Mouse (Mus musculus) spleen, adult 18-20 months (tissue): ENCODE measurements around the gene Bhlha9.

Experiments
- DNase-seq, 2 experiments: peaks; one replicate each; pipeline ENCODE4 v3.0.0; 2022; ENCODE audit warnings: mixed read lengths in 2 of 2

The Bhlha9 gene

GRCm38 (mm10) chr11:76671871-76672475, at the start of gene Bhlha9:
Gene Bhlha9, plus strand, starts transcription at chr11:76672470.
- no peak for DNase-seq

- DNase-seq, result peak in 1 of 2 experiments; percentile 13
Measured at GRCm38 (mm10) chr11:76622566-76623205, 49.6 kb upstream of the Bhlha9 start.

- peak; percentile 17 to 19 for DNase-seq
Measured at GRCm38 (mm10) chr11:76623206-76623961, 48.9 kb upstream of the Bhlha9 start.

- no peak for DNase-seq
Measured at GRCm38 (mm10) chr11:76624071-76624470, 48.2 kb upstream of the Bhlha9 start.

GRCm38 (mm10) chr11:76624881-76625280, 47.4 kb upstream of the Bhlha9 start:
- no peak for DNase-seq

- no peak for DNase-seq
Measured at GRCm38 (mm10) chr11:76628613-76629012, 43.7 kb upstream of the Bhlha9 start.

- no peak for DNase-seq
Measured at GRCm38 (mm10) chr11:76630023-76630422, 42.2 kb upstream of the Bhlha9 start.

- DNase-seq, result no peak
Measured at GRCm38 (mm10) chr11:76630487-76630886, 41.8 kb upstream of the Bhlha9 start.

GRCm38 (mm10) chr11:76639269-76639985, 32.8 kb upstream of the Bhlha9 start:
- no peak for DNase-seq

- no peak for DNase-seq
Measured at GRCm38 (mm10) chr11:76640231-76640630, 32.0 kb upstream of the Bhlha9 start.

- DNase-seq, result no peak
Measured at GRCm38 (mm10) chr11:76644257-76644656, 28.0 kb upstream of the Bhlha9 start.

- no peak for DNase-seq
Measured at GRCm38 (mm10) chr11:76645036-76645435, 27.2 kb upstream of the Bhlha9 start.

- DNase-seq, result peak; percentile 59 to 88
Measured at GRCm38 (mm10) chr11:76645955-76646354, 26.3 kb upstream of the Bhlha9 start.

GRCm38 (mm10) chr11:76647062-76647461, 25.2 kb upstream of the Bhlha9 start:
- DNase-seq, result no peak

- peak; percentile 31 to 67 for DNase-seq
Measured at GRCm38 (mm10) chr11:76647500-76647899, 24.8 kb upstream of the Bhlha9 start.

GRCm38 (mm10) chr11:76650862-76651560, 21.3 kb upstream of the Bhlha9 start:
- DNase-seq, result no peak

- no peak for DNase-seq
Measured at GRCm38 (mm10) chr11:76652838-76653334, 19.4 kb upstream of the Bhlha9 start.

- peak in 1 of 2 experiments; percentile 22 for DNase-seq
Measured at GRCm38 (mm10) chr11:76655106-76655505, 17.2 kb upstream of the Bhlha9 start.

- DNase-seq, result no peak
Measured at GRCm38 (mm10) chr11:76657450-76657970, 14.8 kb upstream of the Bhlha9 start.

- DNase-seq, result no peak
Measured at GRCm38 (mm10) chr11:76659138-76659930, 12.9 kb upstream of the Bhlha9 start.

GRCm38 (mm10) chr11:76661790-76662468, 10.3 kb upstream of the Bhlha9 start:
- no peak for DNase-seq
